Mouse (Mus musculus) stomach, embryonic 16.5 days (tissue): ENCODE data around the gene Csf1. TPM values are rescaled to one million over a fixed set of nuclear protein-coding genes. Genes with fewer than 3 reads are reported as not detected.

ENCODE experiments used
- ATAC-seq: fragments of 200-750 bp; cut with Nextera tagmentation; 2 replicates; pipeline ENCODE4 v1.8.0; 2017; ENCODE audit warnings: moderate number of reproducible peaks, moderate TSS enrichment; ENCODE audit not compliant: insufficient read depth, low FRiP score
- H3K27ac ChIP-seq: fragments of 300-500 bp; sonication (generic); 2 replicates; pipeline ENCODE4 v1.5.1; 2014; ENCODE audit warnings: low read length
- H3K27me3 ChIP-seq: fragments of 300-500 bp; sonication (generic); 2 replicates; pipeline ENCODE4 v1.6.1; 2014; ENCODE audit warnings: low read length, control low read depth, mixed read lengths; ENCODE audit not compliant: control insufficient read depth, insufficient read depth
- H3K36me3 ChIP-seq: fragments of 300-500 bp; sonication (generic); 2 replicates; pipeline ENCODE4 v1.6.1; 2014; ENCODE audit warnings: low read length; ENCODE audit not compliant: control insufficient read depth, insufficient read depth
- H3K4me1 ChIP-seq: fragments of 300-500 bp; sonication (generic); 2 replicates; pipeline ENCODE4 v1.6.1; 2014; ENCODE audit warnings: low read length, control low read depth, mixed read lengths; ENCODE audit not compliant: control insufficient read depth, insufficient read depth
- H3K4me2 ChIP-seq: fragments of 300-500 bp; sonication (generic); 2 replicates; pipeline ENCODE4 v1.6.1; 2014; ENCODE audit warnings: low read depth, low read length, mixed read lengths
- H3K4me3 ChIP-seq: fragments of 300-500 bp; sonication (generic); replicated peaks from 2 replicates; pipeline ENCODE4 v1.5.1; 2014; ENCODE audit warnings: mild to moderate bottlenecking, low read length
- H3K9ac ChIP-seq: fragments of 300-500 bp; sonication (generic); 2 replicates; pipeline ENCODE4 v1.6.1; 2014; ENCODE audit warnings: low read length
- H3K9me3 ChIP-seq: fragments of 300-500 bp; sonication (generic); replicated peaks from 2 replicates; pipeline ENCODE4 v1.6.1; 2016; ENCODE audit warnings: low read length, control low read depth; ENCODE audit not compliant: control insufficient read depth
- WGBS: fragments of 180-500 bp; shearing (Covaris S2); extraction: QIAGEN DNeasy Blood & Tissue Kit; methylation state at CpG from one replicate; pipeline ENCODE4 v1.1.7; 2014; 5-methylcytosine and 5-hydroxymethylcytosine counted together
- polyA plus RNA-seq: library from polyadenylated mRNA; unstranded; fragments of >200 nt; fragmentation: Nextera tagmentation; extraction: Ambion mirVana; gene quantifications from 2 replicates; pipeline ENCODE4 v1.2.1, GENCODE M21; 2015

Csf1 gene
- polyA plus RNA-seq, 1 experiment from 2014 or later = 20.2 TPM

- Histone ChIP-seq H3K4me1 (peaks cover 22% of the 10 kb centered on the region), H3K4me3 (peak overlapping the region; percentile 76), H3K36me3 (no peaks in the 10 kb centered on the region), H3K4me2 (peak overlapping the region; percentile 84), H3K9me3 (no peaks in the 10 kb centered on the region), H3K27me3 (no peaks in the 10 kb centered on the region), H3K9ac (peak overlapping the region; percentile 19; the same call in 1 of the 2 replicates), H3K27ac (no peak overlapping the region)
- ATAC-seq = no peak
- WGBS = 88% methylated on average over 5 of the region's 5 CpGs
These were observed 2.7 kb downstream of the Csf1 start for GRCm38 (mm10) chr3:107757365-107758129.

GRCm38 (mm10) chr3:107756481-107756866 is 3.8 kb downstream of the Csf1 start:
- Histone ChIP-seq H3K4me3 (no peak overlapping the region), H3K4me1 (peaks cover 22% of the 10 kb centered on the region), H3K36me3 (no peaks in the 10 kb centered on the region), H3K9ac (no peak overlapping the region), H3K27ac (no peak overlapping the region), H3K27me3 (no peaks in the 10 kb centered on the region), H3K9me3 (no peaks in the 10 kb centered on the region), H3K4me2 (no peak overlapping the region)
- no peak for ATAC-seq
- WGBS = 71% methylated on average over 2 of the region's 2 CpGs

- Histone ChIP-seq H3K4me1 (peaks cover 22% of the 10 kb centered on the region), H3K4me3 (no peak overlapping the region), H3K9ac (no peak overlapping the region), H3K36me3 (no peaks in the 10 kb centered on the region), H3K27me3 (no peaks in the 10 kb centered on the region), H3K4me2 (no peak overlapping the region), H3K9me3 (no peaks in the 10 kb centered on the region), H3K27ac (no peak overlapping the region)
- no peak for ATAC-seq
- WGBS = 71% methylated on average over 5 of the region's 5 CpGs
These were observed 4.4 kb downstream of the Csf1 start for GRCm38 (mm10) chr3:107755702-107756480.

GRCm38 (mm10) chr3:107754632-107755031 is 5.6 kb downstream of the Csf1 start:
- H3K9me3 ChIP-seq = no peaks in the 10 kb centered on the region
- no peak for ATAC-seq
- 42% methylated on average over 3 of the region's 3 CpGs for WGBS
- no peak overlapping the region for H3K4me2 ChIP-seq
- H3K27ac ChIP-seq = no peak overlapping the region
- H3K36me3 ChIP-seq = no peaks in the 10 kb centered on the region
- H3K9ac ChIP-seq = no peak overlapping the region
- H3K4me3 ChIP-seq = no peak overlapping the region
- H3K4me1 ChIP-seq = peaks cover 17% of the 10 kb centered on the region
- no peaks in the 10 kb centered on the region for H3K27me3 ChIP-seq

- Histone ChIP-seq H3K9me3 (no peaks in the 10 kb centered on the region), H3K27ac (no peak overlapping the region), H3K4me2 (no peak overlapping the region), H3K27me3 (no peaks in the 10 kb centered on the region), H3K4me3 (no peak overlapping the region), H3K36me3 (no peaks in the 10 kb centered on the region), H3K9ac (no peak overlapping the region), H3K4me1 (no peaks in the 10 kb centered on the region)
- WGBS = 62% methylated on average over 3 of the region's 3 CpGs
- ATAC-seq = no peak
These were observed 8.7 kb downstream of the Csf1 start for GRCm38 (mm10) chr3:107751607-107752006.

- no peak for ATAC-seq
- Histone ChIP-seq H3K9ac (no peak overlapping the region), H3K27ac (no peak overlapping the region), H3K36me3 (no peaks in the 10 kb centered on the region), H3K4me1 (no peaks in the 10 kb centered on the region), H3K4me3 (no peak overlapping the region), H3K9me3 (no peaks in the 10 kb centered on the region), H3K27me3 (no peaks in the 10 kb centered on the region), H3K4me2 (no peak overlapping the region)
- 65% methylated on average over 9 of the region's 9 CpGs for WGBS
These were observed 9.3 kb downstream of the Csf1 start for GRCm38 (mm10) chr3:107750775-107751540.

GRCm38 (mm10) chr3:107749446-107749845 is 10.8 kb downstream of the Csf1 start:
- Histone ChIP-seq H3K9ac (no peak overlapping the region), H3K27ac (no peak overlapping the region), H3K4me1 (no peaks in the 10 kb centered on the region), H3K4me3 (no peak overlapping the region), H3K36me3 (no peaks in the 10 kb centered on the region), H3K27me3 (no peaks in the 10 kb centered on the region), H3K9me3 (no peaks in the 10 kb centered on the region), H3K4me2 (no peak overlapping the region)
- no peak for ATAC-seq
- WGBS = 87% methylated on average over 4 of the region's 4 CpGs

- Histone ChIP-seq H3K27me3 (no peaks in the 10 kb centered on the region), H3K27ac (no peak overlapping the region), H3K9me3 (no peaks in the 10 kb centered on the region), H3K36me3 (no peaks in the 10 kb centered on the region), H3K4me1 (no peaks in the 10 kb centered on the region), H3K9ac (no peak overlapping the region), H3K4me2 (no peak overlapping the region), H3K4me3 (no peak overlapping the region)
- no peak for ATAC-seq
- 85% methylated on average over 14 of the region's 14 CpGs for WGBS
These were observed 11.9 kb downstream of the Csf1 start for GRCm38 (mm10) chr3:107748260-107748955.
